Mouse (Mus musculus) myocyte (in vitro differentiated cells): ENCODE measurements at regions not wholly inside any gene's neighbourhood (a gene's known extent, or its start where the extent isn't known, plus 50 kb on each side); places are given as distances from the start of the nearest gene placed in this dataset.

Experiments used
- H3K27me3 ChIP-seq: one replicate; pipeline ENCODE4 v1.6.1; 2011; ENCODE audit not compliant: control insufficient read depth, insufficient read depth, insufficient read length
- H3K36me3 ChIP-seq: one replicate; pipeline ENCODE4 v1.6.1; 2011; ENCODE audit not compliant: control insufficient read depth, insufficient read depth
- H3K4me2 ChIP-seq: one replicate; pipeline ENCODE4 v1.6.1; 2011; ENCODE audit warnings: low read depth, control low read depth
- H3K4me3 ChIP-seq: one replicate; pipeline ENCODE4 v1.5.1; 2011; ENCODE audit warnings: mild to moderate bottlenecking, control low read depth, moderate library complexity
- H3K79me2 ChIP-seq: one replicate; pipeline ENCODE4 v1.6.1; 2011; ENCODE audit not compliant: control insufficient read depth, insufficient read depth
- H3ac ChIP-seq: one replicate; pipeline ENCODE4 v1.6.1; 2011; ENCODE audit not compliant: control insufficient read depth, insufficient read length
- CEBPB ChIP-seq: IDR thresholded peaks from 2 replicates; pipeline ENCODE4 v1.6.1; 2011; ENCODE audit warnings: mild to moderate bottlenecking, moderate library complexity; ENCODE audit not compliant: poor library complexity, insufficient read depth, severe bottlenecking
- E2F4 ChIP-seq: IDR thresholded peaks from one replicate; pipeline ENCODE4 v1.6.1; 2011; ENCODE audit warnings: mild to moderate bottlenecking, control low read depth, moderate library complexity; ENCODE audit not compliant: insufficient read depth
- MAX ChIP-seq: IDR thresholded peaks from one replicate; pipeline ENCODE4 v1.6.1; 2011; ENCODE audit warnings: low read depth, mild to moderate bottlenecking, control low read depth
- MYOD1 ChIP-seq, 3 experiments: IDR thresholded peaks; one replicate each; pipeline ENCODE4 v1.6.1; 2011; ENCODE audit warnings: control low read depth in 2 of 3, low read depth in 2 of 3, mild to moderate bottlenecking in 2 of 3, moderate library complexity in 1 of 3; ENCODE audit not compliant: insufficient read length in 2 of 3, control insufficient read depth in 1 of 3
- MYOG ChIP-seq, 3 experiments: IDR thresholded peaks; one replicate each; pipeline ENCODE4 v1.6.1; 2011; ENCODE audit warnings: control low read depth in 2 of 3, low read depth in 2 of 3, mild to moderate bottlenecking in 2 of 3; ENCODE audit not compliant: insufficient read length in 2 of 3, control insufficient read depth in 1 of 3, insufficient read depth in 1 of 3
- POLR2A ChIP-seq: IDR thresholded peaks from one replicate; pipeline ENCODE4 v1.6.1; 2011; ENCODE audit warnings: low read depth, mild to moderate bottlenecking, control low read depth, moderate library complexity; ENCODE audit not compliant: insufficient read length
- POLR2AphosphoS2 ChIP-seq: IDR thresholded peaks from one replicate; pipeline ENCODE4 v1.6.1; 2011; ENCODE audit warnings: low read depth, control low read depth; ENCODE audit not compliant: insufficient read length
- REST ChIP-seq: IDR thresholded peaks from one replicate; pipeline ENCODE4 v1.6.1; 2011; ENCODE audit warnings: mild to moderate bottlenecking, control low read depth, moderate library complexity; ENCODE audit not compliant: insufficient read depth, insufficient read length
- SRF ChIP-seq: IDR thresholded peaks from one replicate; pipeline ENCODE4 v1.6.1; 2011; ENCODE audit warnings: low read depth; ENCODE audit not compliant: control insufficient read depth, insufficient read length
- TCF12 ChIP-seq: IDR thresholded peaks from one replicate; pipeline ENCODE4 v1.6.1; 2011; ENCODE audit warnings: mild to moderate bottlenecking, control low read depth; ENCODE audit not compliant: poor library complexity, insufficient read depth, severe bottlenecking
- TCF3 ChIP-seq: IDR thresholded peaks from one replicate; pipeline ENCODE4 v1.6.1; 2011; ENCODE audit warnings: low read depth, control low read depth; ENCODE audit not compliant: insufficient read length
- USF1 ChIP-seq: IDR thresholded peaks from one replicate; pipeline ENCODE4 v1.6.1; 2011; ENCODE audit warnings: low read depth, mild to moderate bottlenecking, control low read depth, moderate library complexity

- Histone ChIP-seq H3K4me3 (no peak overlapping the region), H3K36me3 (no peaks in the 10 kb centered on the region), H3K4me2 (no peak overlapping the region), H3K27me3 (no peaks in the 10 kb centered on the region), H3ac (no peak overlapping the region), H3K79me2 (no peaks in the 10 kb centered on the region)
- TF ChIP-seq TCF12, result no peak
- peak in 1 of 3 experiments; percentile 34 for TF ChIP-seq MYOG (IDR thresholded peaks at IDR 0.05; ENCODE audit: control insufficient read depth in 1 of 3, insufficient read depth in 1 of 3, insufficient read length in 2 of 3, low read depth in 2 of 3)
Measured at GRCm38 (mm10) chr1:90297751-90298150, 94.0 kb downstream of the Ackr3 start.

DNA sequence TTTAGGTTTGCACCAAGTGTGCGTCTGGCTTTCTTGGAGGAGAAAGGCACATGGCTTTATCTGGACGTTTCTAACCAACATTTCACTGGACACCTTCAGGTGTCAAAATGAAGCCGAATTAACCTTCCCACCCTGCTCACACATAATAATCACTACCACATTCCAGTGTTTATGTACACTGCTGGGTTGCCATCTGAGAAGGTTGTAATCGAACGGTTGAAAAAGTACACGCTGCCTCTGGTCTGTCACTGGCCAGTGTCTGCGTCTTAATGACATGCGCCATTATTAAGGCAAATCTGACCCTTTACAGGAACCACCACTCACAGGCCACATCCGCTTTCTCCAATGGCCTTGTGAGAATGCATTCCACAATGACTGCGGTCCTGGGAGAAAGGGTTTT lies 96.4 kb downstream of the Ackr3 start:
- H3K4me2 ChIP-seq, result no peak overlapping the region

DNA sequence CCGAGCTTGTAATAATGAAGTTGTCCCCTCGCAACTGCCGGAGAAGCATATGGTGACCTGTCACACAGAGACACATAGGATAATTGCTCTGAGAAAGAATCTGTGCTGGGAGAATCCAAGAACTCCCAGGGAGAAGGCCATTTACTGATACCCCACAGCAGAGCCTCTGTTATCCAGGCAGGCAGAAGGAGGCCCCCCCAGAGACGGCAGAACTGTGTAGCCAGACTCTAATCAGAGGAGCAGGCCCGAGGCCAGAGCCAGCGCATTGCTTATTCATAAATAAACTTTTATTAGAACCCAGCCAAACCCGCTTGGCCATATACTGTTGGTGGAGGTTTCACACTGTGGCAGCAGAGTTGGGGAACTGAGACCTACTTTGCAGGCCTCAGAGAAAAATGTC lies 100.6 kb downstream of the Ackr3 start:
- Histone ChIP-seq H3K27me3 (no peaks in the 10 kb centered on the region), H3K4me2 (no peak overlapping the region), H3K36me3 (no peaks in the 10 kb centered on the region), H3K4me3 (no peak overlapping the region), H3ac (no peak overlapping the region), H3K79me2 (no peaks in the 10 kb centered on the region)
- no peak for TF ChIP-seq E2F4
- no peak for TF ChIP-seq TCF3
- TF ChIP-seq MYOG (IDR thresholded peaks at IDR 0.05; ENCODE audit: control insufficient read depth in 1 of 3, insufficient read depth in 1 of 3, insufficient read length in 2 of 3, low read depth in 2 of 3), result no peak
- TF ChIP-seq USF1, result no peak
- no peak for TF ChIP-seq TCF12
- TF ChIP-seq POLR2A, result no peak
- no peak for TF ChIP-seq CEBPB
- TF ChIP-seq MYOD1 (IDR thresholded peaks at IDR 0.05; ENCODE audit: control insufficient read depth in 1 of 3, insufficient read length in 2 of 3, low read depth in 2 of 3), result no peak
- no peak for TF ChIP-seq SRF
- no peak for TF ChIP-seq POLR2AphosphoS2
- no peak for TF ChIP-seq MAX
- TF ChIP-seq REST, result no peak

More for the DNA sequence above, 96.4 kb downstream of the Ackr3 start:
- Histone ChIP-seq H3K36me3 (no peaks in the 10 kb centered on the region), H3K4me3 (no peak overlapping the region), H3K79me2 (no peaks in the 10 kb centered on the region), H3ac (no peak overlapping the region), H3K27me3 (no peaks in the 10 kb centered on the region)
- TF ChIP-seq POLR2AphosphoS2 (no peak), REST (no peak), MYOD1 (IDR thresholded peaks at IDR 0.05; ENCODE audit: control insufficient read depth in 1 of 3, insufficient read length in 2 of 3, low read depth in 2 of 3) (no peak), TCF12 (no peak), USF1 (no peak), POLR2A (no peak)

DNA sequence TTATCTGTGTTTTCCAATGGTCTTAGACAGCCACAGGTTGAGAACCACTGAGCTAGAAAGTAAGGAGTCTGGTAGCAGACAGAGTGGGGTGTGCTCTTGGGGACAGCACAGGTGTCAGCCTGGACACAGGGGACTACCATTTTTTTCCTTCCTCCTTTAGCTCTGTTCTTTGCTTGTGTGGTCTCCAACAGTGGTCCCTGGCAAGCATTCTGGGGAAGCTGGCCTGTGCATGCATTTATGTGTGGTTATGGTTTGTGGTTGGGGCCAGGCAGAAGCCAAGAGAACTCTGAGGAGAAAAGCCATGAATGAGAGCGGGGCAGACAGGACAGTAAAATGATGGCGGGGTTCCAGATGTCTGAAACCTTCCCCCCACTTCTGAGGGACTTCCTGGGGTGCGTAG lies 107.2 kb downstream of the Ackr3 start:
- H3K4me2 ChIP-seq, result peak overlapping the region; percentile 18
- H3K79me2 ChIP-seq, result no peaks in the 10 kb centered on the region
- no peak for TF ChIP-seq POLR2AphosphoS2
- no peak for TF ChIP-seq MYOG (IDR thresholded peaks at IDR 0.05; ENCODE audit: control insufficient read depth in 1 of 3, insufficient read depth in 1 of 3, insufficient read length in 2 of 3, low read depth in 2 of 3)
- no peak for TF ChIP-seq TCF12
- no peak for TF ChIP-seq MAX
- TF ChIP-seq USF1, result no peak
- TF ChIP-seq CEBPB, result no peak
- TF ChIP-seq TCF3, result no peak
- TF ChIP-seq REST, result no peak
- no peak for TF ChIP-seq MYOD1 (IDR thresholded peaks at IDR 0.05; ENCODE audit: control insufficient read depth in 1 of 3, insufficient read length in 2 of 3, low read depth in 2 of 3)
- no peak for TF ChIP-seq E2F4
- no peak for TF ChIP-seq POLR2A
- no peaks in the 10 kb centered on the region for H3K36me3 ChIP-seq
- no peak overlapping the region for H3K4me3 ChIP-seq
- no peak overlapping the region for H3ac ChIP-seq
- H3K27me3 ChIP-seq, result no peaks in the 10 kb centered on the region

DNA sequence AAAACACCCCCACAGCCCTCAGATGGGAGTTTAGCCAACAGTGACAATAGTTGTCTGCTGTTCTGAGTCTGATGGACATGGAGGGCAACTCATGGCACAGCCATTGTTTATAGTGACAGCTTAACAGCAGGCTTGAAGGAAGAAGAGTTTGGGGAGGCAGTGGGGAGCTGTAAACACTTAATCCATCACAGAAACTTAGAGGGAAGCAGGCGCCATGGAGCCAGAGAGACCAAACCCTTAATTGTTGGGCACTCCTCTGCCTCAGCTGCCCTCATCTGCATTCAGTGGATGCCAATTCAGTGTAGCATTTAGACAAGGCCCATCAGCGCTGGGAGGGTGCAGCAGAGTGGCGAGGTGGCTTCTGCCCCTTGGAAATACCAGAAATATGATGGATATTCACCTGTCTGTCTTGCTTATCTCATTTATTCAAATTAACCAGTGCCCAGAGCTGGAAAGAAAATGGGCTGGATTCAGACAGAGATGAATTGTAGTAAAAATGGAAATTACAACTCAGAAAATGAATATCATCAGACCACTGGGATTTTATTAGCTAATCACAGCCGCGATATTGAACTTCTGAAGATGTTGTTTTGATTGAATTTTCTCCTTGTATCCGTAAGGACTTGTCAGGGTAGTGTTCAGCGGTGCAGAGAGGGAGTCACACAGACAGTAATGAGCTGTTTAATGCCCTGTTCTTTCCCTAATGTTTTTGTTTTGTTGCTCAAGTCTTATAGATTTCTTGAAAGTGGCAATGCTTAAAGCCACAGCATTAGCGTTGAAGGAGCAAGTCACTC lies 108.1 kb downstream of the Ackr3 start:
- TF ChIP-seq MYOG (IDR thresholded peaks at IDR 0.05; ENCODE audit: control insufficient read depth in 1 of 3, insufficient read depth in 1 of 3, insufficient read length in 2 of 3, low read depth in 2 of 3), result no peak
- no peak for TF ChIP-seq TCF3
- no peak for TF ChIP-seq POLR2AphosphoS2
- no peak for TF ChIP-seq CEBPB
- no peak for TF ChIP-seq MAX
- TF ChIP-seq REST, result no peak
- TF ChIP-seq MYOD1 (IDR thresholded peaks at IDR 0.05; ENCODE audit: control insufficient read depth in 1 of 3, insufficient read length in 2 of 3, low read depth in 2 of 3), result no peak
- no peak for TF ChIP-seq TCF12
- TF ChIP-seq SRF, result no peak
- no peak for TF ChIP-seq E2F4
- TF ChIP-seq POLR2A, result no peak
- TF ChIP-seq USF1, result no peak
- no peaks in the 10 kb centered on the region for H3K36me3 ChIP-seq
- H3K79me2 ChIP-seq, result no peaks in the 10 kb centered on the region
- H3K4me3 ChIP-seq, result no peak overlapping the region
- no peaks in the 10 kb centered on the region for H3K27me3 ChIP-seq
- H3ac ChIP-seq, result no peak overlapping the region
- H3K4me2 ChIP-seq, result peak overlapping the region; percentile 18
